Mouse (Mus musculus) c-Kit-positive CD71-positive TER-119-negative erythroid progenitor cells, embryonic 14.5 days (primary cell): ENCODE results near the gene Erbb3.
"Not testable (repeated sequence)": the region's sequence is repeated elsewhere in the genome, so short reads cannot be mapped to it uniquely, and the experiment has no call there.

ENCODE experiments used
- DNase-seq: peaks from one replicate; pipeline ENCODE4 v3.0.0-alpha.2; 2013; ENCODE audit warnings: low read depth

Gene Erbb3

DNA sequence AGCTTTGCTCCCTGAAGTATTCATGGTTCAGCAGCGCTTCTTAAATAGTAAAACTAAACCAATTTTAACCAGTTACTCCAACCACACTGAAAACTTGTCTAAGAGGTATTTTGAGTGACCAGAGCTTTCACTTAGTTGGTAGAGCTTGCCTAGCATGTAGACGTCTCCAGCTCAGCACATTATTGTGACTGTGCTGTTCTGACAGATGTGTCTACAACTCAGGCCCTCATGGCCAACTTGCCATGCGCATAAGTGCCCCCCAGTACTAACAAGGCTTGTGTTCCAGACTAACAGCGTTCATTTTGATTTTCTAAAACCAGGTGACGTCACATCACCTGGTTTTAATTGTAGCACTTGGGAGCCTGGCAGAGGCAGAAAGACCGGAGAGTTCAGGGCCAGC lies 32.5 kb downstream of the Erbb3 start:
- no peak for DNase-seq

GRCm38 (mm10) chr10:128556286-128556685 lies 33.2 kb downstream of the Erbb3 start:
- no peak for DNase-seq

DNA sequence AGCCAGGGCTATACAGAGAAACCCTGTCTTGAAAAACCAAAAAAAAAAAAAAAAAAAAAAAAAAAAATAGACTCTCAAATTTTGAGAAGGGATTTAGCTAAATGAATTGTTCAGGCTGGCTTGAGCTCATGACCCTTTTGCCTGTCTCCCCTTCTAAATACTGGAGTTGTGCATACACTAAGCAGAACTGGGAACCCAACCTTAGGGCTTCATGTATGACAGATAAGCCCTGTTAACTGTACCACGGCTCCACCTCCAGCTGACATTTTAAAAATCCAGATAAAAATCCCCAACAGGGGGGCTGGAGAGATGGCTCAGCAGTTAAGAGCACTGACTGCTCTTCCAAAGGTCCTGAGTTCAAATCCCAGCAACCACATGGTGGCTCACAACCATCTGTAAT lies 33.9 kb downstream of the Erbb3 start:
- DNase-seq: not testable (repeated sequence)

- DNase-seq: not testable (repeated sequence)
Measured at GRCm38 (mm10) chr10:128550144-128550823, 39.2 kb downstream of the Erbb3 start.

DNA sequence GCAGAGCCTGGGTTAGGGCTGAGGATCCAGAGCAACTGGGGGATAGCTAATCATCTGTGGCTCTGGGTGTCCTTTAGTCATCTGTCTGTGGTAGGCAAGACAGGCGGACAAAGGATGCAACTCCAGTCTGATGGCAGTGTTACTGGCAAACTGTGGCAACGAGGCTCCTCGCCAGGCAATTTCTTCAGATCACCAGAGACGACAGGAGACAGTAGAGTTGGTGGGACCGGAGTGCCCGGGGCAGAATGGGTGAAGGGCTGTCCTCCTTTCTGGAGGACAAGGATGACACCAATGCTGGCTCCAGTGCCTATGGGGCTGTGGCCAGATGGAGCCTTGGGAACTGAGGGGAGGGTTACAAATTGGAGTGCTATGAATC lies 39.8 kb downstream of the Erbb3 start:
- not testable (repeated sequence) for DNase-seq

DNA sequence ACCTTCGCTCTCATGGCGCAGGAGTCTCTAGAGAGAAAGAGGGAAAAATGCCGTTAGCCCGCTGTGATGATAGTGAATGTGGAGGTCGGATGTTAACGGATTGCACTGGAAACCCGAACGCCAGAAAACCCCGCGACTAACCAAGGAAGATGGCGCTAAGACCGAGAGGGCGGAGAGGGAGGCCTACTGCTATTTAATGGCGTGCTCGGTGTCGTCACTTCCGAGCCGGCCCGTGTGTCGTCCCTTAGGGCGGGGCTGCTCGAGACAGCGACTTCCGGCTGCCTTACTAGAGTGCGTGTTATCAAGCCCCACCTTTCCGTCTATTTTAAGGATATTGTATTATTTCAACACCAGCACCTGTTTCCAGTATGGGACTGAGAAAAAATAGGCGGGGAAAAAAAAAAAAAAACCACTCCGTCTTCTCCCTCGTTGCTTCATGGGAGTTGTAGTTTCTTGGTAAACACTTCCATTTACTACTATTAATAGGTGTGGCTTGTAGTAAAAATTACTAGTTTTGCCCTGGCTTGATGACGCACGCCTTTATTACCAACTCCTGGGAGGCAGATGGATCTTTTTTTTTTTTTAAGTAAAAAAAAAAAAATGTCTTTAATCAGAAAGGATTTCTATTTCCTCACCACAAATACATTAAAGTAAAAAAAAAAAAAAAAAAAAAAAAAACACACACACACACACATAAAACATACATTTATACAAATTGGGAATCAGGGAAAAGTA lies 40.3 kb downstream of the Erbb3 start, which contains the start of gene Rpl41:
Gene Rpl41, minus strand, starts transcription at position 359 of the 735 bp plus-strand sequence.
- peak; percentile 92 for DNase-seq

DNA sequence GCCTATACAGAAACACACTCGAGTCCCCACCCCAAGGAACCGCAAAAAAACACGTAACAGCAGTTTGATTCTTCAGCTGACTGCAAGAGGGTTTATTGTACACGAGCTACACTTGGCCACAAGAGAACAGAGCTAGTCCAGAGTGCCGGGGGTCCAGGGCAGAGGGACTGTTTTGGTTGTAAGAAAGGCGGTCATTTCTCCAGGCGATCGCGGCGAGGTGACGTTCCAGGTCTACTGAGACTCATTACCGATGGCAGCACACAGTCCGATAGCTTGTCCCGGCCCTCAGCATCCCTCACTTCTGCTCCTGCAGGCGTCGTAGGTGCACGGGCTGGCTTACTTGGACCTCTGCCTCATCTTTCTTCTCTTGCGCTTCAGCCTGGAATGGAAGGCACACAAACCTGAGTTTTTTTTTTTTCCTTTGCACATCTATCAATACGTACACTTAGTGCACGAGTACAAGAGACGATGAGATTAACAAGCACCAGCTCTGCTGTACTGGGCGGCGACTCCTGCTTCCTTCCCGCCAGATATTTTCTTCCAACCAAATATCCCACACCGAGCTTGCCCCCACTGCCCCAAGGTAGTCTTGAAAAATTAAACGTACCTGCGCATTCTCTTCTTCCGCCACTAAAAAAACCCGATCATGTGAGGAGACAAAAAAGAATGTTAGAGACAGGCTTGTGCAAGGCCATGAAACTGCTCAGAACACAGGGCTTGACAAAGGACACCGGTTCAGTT lies 41.2 kb downstream of the Erbb3 start:
- DNase-seq: not testable (repeated sequence)

- DNase-seq: peak; percentile 97
Measured at GRCm38 (mm10) chr10:128547361-128548032, 42.0 kb downstream of the Erbb3 start, which contains the start of gene Zc3h10. Gene Zc3h10, minus strand, starts transcription at chr10:128547774.

DNA sequence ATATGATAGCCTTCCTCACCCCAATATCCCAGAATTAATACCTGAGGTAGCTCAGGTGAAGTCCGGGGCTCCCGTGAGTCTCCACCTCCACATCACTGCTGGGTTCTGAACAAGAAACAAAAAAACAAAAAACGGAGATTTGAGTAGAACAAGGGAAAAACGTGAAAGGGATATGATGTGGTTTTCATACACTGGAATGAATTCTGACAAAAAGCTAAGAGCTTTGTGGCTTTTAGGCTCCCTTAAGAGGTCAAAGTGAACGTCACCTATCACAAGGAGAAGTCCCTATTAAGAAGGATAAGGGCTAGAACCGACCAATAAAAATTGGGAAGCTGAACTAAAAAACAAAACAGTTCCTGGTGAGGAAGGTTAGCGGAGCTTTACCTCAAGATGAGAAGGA lies 42.7 kb downstream of the Erbb3 start:
- DNase-seq: no peak

DNA sequence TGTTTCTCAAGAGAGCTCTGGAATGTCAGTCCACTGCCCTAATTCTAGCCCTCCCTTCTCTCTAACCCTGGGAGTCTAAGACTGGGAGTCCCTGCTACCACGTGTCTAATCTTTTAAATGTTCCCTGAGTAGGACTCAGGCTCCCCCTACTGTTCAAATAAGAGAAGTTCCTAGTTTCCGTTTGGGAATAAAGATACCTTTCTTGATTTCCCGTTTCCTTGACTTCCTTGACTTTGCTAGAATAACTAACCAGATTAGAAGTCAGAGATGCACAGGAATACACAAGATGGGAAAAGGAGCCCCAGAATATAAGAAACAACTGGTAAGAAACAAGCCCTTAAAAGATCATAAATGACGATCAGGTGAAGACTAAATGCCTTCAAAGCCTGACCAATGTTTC lies 43.1 kb downstream of the Erbb3 start:
- peak; percentile 65 for DNase-seq

- DNase-seq: no peak
Measured at GRCm38 (mm10) chr10:128545570-128545898, 43.9 kb downstream of the Erbb3 start.

DNA sequence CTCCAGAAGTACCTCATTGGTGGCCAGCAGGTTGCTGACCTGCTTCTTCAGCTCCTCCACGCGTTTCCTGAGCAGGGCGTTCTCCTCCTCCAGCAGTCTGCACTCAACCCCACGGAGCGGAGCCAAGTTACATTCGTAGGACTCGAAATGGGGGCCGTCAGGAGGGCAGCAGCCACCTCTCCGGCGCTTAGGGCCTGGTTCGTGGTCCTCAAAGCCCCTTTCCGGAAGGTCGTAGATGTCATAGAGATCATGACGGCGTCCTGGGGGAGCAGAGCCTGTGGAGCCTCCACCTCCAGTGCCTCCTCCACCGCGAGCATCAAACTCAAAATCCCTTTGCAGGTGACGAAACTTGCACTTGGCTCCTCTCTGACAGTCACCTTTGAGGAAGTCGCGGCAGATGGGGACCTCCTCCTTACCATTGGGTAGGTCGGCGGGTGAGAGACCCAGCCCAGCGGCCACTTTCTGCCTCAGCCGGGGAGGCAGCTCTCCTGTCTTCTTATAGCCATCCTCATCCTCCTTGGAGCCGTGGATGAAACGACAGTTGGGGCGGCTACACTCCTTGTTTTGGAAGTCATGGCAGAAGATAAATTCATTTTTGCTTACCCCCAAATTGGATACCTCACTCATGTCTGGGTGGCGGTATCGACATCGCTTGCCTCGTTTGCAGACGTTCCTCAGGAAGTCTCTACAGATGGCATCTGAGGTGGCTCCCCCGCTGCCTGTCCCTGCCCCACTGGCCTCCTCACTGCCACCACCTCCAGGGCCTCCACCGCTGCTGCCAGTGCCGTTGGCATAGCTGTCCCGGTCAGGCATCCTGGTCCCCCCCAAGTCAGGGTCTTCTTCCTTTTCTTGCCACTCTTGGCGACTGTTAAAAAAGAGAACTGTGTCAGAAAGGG lies 44.5 kb downstream of the Erbb3 start:
- DNase-seq: no peak

DNA sequence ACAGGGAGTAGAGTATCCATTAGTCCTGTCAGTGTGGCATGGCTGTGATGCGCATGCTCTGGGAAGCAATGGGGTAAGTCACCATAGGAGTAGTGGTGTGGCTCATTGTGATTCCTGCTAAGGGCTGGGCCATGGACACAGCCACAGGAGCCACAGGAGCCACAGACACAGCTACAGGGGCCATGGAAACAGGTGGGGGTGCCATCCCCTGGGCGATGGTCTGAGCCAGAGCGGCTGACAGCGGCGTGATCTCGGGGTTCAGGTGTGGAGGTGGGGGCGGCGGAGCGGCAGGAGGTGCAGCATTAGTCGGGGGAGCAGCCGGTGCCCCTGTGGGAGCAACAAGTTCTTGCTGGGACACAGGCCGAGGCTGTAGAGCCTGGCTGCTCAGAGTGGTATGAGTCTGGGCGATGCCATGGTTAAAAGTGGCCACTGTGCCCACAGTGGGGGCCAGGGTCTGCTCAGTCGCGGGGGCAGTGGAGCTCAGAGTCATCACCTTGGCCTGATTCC lies 45.2 kb downstream of the Erbb3 start:
- DNase-seq: no peak

- DNase-seq: no peak
Measured at GRCm38 (mm10) chr10:128543100-128543499, 46.4 kb downstream of the Erbb3 start.

- no peak for DNase-seq
Measured at GRCm38 (mm10) chr10:128538340-128538870, 51.0 kb downstream of the Erbb3 start.

GRCm38 (mm10) chr10:128536266-128536940 lies 53.0 kb downstream of the Erbb3 start:
- DNase-seq: peak; percentile 97

DNA sequence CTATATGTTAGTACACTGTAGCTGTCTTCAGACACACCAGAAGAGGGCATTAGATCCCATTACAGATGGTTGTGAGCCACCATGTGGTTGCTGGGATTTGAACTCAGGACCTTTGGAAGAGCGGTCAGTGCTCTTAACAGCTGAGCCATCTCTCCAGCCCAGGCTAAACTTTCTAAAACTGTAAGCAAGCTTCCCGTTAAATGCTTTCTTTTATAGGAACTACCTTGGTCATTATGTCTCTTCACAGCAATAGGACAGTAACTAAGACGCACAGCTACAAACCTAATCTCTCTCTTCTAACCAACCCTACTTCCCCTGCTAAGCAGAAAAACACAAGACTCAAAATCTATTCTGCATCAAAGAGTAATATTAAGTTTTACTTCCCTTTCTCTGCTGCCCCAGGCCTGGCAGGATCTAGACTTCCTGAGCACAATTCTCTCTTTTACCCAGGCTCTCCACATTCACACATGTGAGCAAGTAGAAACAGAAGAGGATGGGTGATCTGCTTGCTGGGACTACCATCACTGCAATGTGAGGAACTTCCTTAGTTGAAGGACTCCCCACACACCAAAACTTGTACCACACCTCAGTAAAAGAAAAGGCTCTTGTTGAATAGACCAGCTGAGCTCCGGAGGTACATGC lies 53.7 kb downstream of the Erbb3 start:
- DNase-seq: no peak

DNA sequence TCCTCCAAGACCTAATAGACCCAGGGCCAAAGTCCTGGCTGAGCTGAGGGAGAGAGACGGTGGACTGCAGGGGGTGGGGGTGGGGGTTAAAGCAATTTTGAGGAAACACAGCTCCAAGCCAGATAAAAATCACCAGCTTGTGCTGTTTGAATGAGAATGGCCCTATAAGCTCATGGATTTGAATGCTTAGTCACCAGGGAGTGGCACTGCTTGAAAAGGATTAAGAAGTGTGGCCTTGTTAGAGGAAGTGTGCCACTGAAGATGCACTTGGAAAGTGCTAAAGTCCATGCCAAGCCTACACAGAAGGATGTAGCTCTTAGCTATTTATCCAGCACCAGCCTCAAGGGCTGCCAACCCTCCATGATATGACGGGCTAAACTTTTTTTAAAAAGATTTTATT lies 54.2 kb downstream of the Erbb3 start:
- DNase-seq: no peak
